Mouse (Mus musculus) ovary, adult 18-20 months (tissue): ENCODE data around the gene Rsph9.

Experiments used
- DNase-seq: peaks from one replicate; pipeline ENCODE4 v3.0.0; 2022; ENCODE audit warnings: low spot score, mixed read lengths

Gene Rsph9

DNA sequence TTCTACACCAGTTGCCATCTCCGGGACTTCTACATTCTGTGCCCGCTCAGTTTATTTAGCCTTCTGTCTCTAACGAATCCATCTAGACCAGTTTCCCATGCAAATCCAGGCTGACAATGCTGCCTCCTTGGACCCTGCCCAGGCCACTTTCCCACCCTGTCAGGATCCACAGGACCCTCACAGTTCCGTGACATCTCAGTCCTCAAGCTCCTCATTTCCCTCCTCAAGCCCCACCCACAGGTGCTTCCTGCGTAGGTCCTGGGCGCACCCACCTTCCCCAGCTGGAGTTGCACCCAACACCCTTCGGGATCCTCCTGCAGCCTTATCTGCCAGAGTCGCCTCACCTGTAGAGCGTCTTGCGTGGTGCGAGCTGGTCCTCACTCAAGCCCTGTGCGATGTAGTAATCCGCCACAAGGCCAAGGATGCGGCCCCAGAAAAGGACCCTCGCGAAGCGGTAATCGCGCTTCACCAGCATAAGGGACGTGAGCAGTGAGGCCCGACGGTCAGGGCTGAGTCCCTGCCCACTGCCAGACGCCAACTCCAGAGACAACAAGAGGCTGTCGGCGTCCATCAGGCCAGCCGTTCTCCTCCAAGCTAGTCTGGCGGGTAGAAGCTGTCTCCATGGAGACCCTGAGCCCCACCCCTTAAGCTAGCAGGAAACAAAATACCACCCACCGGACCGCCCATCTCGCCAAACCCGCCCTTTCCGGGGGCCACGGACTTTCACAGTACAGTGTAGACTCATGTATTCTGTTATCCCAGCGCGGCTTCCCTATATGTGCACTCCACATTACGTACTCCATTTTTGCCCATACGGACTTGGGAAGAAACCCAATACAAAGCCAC, at the start of gene Rsph9:
Gene Rsph9, minus strand, starts transcription at position 639 of the 846 bp plus-strand sequence.
- DNase-seq = peak; percentile 81

DNA sequence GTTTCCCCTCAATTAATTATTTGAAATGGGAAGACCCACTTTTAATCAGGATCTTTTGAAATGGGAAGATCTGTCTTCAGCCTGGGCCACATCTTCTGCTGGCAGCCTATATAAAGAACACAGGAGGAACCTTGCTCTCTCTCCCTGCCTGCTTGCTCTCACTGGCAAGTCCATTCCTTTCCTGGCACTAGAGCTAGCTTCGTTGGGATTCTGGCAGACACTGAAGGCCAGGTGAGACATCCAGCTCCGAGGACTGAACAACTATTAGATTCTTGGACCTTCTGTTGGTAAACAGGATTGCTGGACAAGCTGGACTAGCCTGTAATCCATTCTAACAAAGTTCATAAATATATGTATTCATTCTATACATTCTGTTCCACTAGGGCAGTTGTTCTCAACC, 44.8 kb upstream of the Rsph9 start:
- no peak for DNase-seq

DNA sequence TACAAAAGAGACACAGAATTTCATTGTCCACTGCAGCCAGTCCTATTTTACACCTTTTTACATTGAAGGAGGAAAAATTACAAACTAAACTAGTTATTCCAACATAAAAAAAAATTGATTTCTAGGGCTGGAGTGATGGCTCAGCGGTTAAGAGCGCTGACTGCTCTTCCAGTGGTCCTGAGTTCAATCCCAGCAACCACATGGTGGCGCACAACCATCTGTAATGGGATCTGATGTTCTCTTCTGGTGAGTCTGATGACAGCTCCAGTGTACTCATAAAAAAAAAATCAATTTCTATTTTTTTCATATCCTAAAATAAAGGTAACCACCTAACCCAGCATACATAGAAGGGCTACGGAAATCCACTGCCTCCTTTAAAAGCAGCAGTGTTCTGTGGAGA, 38.3 kb upstream of the Rsph9 start:
- DNase-seq = no peak

DNA sequence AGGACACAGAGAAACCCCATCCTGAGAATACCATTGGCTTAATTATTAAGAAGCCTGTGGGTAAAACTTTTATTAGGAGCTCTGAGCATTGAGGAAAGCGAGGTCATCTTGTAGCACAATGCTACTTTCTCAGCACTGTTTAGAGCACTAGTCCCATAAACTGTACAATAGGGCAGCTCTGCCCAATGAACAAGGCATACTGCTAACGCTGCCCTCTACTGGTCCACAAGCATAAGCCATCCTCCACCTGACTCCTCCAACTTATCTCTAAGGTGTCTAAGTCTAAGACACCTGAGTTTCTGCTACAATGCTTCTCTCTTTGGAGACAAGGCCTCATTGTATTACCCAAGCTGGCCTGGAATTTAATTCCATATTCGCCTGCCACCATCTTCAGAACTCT, 26.5 kb upstream of the Rsph9 start:
- DNase-seq = no peak

DNA sequence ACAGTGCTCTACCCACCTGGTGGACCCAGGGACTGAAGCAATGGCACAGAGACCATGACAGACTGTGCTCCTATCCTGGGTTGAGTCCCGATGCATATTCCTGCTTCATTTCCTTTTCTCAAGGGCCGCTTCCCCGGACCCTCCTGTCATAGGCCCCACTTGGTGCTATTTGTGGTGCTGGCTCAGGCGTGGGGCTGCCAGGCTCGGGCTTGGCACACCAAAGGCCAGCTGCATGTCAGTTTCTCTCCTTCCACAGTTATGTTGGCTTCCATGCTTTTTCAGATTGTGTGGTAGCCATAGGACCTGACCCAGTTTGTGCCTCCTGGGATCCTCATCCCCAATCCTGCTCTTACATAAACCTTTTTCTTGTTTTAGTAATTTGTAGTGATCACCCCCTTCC, 24.8 kb upstream of the Rsph9 start:
- no peak for DNase-seq

DNA sequence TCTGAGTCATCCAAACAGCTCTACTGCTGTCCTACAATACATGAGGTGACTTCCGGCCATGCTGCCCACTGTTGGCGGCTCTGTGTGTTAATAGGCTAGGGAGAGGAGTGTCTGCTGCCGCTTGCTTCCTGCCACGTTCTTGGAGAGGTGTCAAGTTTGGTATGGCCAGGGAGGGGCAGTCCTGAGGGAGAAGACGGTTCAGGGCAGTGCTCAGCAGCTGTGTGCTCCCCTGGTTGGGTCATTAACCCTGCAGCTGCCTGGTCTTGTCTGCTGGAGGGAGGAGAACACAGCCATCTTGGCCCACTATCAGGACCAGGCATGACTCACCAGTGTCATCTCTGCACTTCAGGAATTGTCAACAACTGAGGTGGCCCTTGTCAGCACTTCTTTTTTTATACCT, 24.3 kb upstream of the Rsph9 start:
- DNase-seq = no peak

DNA sequence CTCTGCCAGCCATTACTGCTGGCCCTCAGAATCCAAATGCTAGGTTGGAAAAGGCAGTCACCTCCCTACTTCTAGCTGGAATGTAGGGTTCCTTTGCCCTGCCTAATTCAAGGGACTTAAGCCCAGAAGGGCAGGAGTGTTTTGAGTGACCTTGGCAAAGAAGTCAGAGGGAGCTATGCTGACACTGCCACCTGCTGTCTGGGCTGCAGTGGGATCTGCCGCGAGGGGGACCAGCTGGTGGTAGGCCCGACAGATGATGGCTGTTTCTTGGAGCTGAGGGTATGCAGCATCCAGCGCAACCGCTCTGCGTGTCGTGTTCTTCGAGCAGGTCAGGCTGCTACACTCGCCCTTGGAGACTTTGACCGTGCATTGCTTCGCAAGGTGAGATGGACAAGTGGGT, 23.0 kb upstream of the Rsph9 start:
- DNase-seq = no peak

DNA sequence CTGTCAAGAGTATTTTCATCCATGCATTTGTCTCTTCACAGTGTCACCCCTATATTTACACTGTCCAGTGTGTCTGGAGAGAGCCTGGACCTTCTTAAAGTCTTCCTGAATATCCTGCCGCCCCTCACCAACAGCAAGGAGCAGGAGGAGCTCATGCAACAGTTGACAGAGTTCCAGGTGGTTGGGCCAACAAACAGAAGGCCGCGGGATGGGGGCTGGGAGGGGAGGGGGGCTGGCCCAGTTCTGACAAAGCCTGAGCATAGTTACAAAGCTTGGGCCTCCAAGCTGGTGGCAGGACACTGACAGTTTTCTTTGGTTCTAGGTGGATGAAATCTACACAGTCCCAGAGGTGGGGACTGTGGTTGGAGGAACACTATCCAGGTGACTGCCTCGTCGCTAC, 22.3 kb upstream of the Rsph9 start:
- DNase-seq = no peak

DNA sequence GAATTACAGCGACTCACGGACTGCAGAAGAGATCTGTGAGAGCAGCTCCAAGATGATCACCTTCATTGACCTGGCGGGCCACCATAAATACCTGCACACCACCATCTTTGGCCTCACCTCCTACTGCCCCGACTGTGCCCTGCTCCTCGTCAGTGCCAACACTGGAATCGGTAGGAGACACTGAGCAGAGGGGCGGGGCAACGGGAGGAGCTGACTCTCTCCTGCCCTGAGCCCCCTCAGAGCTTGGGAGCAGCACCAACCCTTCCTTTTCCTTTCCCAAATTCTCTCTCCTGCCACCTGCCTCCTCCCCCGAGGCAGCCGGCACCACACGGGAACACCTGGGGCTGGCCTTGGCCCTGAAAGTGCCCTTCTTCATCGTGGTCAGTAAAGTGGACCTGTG, 21.4 kb upstream of the Rsph9 start:
- no peak for DNase-seq

DNA sequence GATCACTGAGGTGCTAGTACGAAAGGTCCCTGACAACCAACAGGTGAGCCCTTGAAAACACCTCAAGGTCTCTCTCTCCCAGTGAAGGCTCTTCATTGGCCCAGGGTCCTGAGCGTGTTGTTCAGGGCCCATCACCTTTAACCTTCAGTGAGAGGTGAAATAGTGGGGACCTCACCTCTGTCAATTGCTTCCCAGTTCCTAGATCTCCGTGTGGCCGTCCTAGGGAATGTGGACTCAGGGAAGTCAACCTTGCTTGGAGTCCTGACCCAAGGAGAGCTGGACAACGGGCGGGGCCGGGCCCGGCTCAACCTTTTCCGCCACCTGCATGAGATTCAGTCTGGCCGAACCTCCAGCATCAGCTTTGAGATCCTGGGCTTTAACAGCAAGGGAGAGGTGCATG, 20.8 kb upstream of the Rsph9 start:
- no peak for DNase-seq

DNA sequence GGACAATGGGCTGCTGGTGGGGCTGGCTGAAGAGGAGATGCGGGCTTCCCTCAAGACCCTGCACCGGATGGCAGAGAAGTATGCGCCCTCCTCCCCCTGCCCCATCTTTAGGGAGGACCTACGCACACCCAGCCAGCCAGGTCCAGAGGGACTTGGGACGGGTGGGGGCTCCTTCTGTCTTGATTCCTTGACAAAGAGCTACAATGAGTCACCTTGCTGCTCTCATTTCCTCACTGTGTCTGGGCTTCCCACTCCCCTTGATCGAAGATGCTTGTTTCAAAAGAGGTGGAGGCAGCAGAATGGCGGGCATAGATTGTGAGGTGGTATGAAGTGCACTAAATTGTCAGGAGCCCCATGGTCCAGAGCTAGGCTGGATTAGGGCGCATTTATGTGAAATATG, 20.3 kb upstream of the Rsph9 start:
- no peak for DNase-seq

DNA sequence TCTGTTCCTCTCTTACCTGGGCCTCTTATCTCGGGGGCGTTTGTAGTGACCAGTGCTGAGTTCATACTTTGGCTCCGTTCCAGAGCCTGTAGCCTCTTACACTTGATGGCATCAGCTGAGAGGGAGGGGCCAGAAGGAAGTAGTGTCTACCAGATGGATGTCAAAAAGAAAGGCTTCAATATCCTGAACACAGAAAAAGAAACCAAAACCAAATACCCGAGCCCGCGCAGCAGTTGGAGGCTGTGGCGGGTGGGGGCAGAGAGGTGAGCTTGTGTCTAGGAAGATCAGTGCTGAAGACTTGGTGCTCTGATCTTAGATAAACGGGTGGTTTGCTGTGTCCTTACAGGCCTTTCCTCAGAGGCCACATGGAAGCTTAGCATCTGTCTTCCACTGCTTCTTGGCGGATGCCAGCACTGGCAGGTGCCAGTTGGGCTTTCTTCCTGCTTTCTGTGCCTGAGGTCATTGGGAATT, 19.0 kb upstream of the Rsph9 start:
- no peak for DNase-seq

DNA sequence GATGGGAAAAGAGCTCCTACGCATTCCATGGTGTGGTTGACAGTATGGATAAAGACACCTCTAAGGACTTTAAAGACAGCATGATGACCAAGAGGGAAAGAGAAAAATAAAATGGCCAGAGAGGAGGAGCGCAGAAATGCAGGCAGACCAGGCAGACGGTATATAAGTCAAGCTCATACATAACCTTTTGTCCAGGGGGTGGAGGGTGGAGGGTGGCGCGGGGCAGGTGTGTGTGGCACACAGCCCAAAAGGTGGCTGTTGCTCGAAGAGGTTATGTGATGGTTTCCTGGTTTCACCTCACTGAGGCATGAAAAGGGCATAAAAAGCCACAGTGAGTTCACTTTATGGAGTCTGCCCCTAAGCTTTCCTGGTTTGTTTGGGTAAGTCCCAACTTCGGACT, 18.5 kb upstream of the Rsph9 start:
- DNase-seq = no peak

DNA sequence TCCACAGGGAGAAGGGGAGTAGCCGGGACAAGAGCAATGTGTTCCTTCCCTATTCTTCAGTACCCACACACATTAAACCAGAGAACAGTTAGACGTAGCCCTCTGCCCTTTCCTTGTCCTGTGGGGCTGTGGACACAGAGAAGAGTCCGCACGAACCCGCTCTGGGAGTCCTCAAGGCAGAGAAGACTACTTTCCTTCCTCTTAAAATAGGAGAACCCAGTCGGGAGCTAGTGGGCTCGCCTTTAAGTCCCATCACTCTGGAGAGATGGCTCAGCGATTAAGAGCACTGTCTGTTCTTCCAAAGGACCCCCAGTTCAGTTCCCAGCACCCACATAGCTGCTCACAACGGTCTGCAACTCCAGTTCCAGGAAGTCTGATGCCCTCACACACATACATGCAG, 17.7 kb upstream of the Rsph9 start:
- no peak for DNase-seq

DNA sequence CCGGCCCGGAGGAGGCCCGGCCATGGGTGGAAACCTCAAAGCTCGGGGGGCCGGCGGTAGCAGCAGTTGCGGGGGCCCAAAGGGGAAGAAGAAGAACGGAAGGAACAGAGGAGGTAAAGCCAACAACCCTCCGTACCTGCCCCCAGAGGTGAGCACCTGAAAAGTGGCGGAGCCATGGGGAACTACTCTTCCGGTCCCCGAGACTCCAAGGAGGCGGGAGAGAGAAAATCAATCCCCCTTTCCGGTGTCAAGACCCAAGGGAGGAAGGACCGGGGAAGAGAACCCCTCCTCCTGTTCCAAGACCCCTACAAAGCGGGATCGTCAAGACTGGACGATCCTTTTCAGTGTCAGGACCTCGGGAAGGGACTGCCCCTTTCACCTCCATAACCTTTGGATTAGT, 17.2 kb upstream of the Rsph9 start:
- no peak for DNase-seq

DNA sequence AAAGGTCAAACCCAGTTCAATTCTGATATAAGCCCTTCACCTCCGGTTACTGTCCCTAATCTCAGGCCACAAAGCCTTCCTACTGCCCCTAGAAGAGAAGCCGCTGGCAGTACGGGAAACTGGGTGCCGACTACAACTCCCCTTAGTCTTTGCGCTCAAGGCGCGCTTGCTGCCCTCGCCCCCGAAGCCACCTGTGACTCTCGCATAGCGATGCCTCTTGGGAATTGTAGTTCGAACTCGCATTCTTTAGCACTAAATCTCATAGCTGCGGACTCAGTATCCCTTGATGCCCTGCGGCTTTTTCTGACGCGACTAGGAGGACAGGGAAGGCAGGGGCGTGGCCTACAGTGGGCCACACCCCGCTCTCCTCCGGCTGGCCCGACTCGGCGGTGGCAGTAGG, 16.7 kb upstream of the Rsph9 start, which contains the start of gene Gtpbp2:
Gene Gtpbp2, plus strand, starts transcription at position 347 of the 400 bp plus-strand sequence.
- DNase-seq = peak; percentile 98

DNA sequence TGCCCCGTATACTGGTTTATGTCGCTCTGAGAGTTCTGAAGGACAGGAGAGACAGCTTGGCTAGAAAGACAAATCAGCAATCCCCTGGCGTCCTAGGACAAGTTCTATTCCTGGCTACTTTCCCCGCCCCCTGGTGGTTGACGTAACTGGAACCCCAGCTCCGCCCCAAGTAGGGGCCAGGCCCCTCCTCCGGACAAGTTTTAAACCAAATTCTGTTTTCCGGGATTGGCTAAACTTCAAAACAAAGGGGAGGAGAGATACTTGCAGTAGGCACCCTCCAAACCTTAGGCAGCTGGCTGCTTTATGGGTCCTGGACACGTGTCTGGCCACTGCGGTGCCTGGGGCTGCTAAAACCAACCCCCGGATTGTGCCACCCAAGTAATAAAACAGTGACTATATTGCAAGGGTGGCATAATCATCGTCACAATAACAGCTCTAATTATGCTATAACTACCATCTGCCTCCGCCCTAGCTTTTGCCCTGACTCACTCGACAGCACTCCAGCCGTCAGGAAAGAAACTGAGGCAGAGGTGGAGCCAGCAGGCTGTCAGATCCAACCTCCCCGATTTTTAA, 16.2 kb upstream of the Rsph9 start:
- DNase-seq = peak; percentile 89

DNA sequence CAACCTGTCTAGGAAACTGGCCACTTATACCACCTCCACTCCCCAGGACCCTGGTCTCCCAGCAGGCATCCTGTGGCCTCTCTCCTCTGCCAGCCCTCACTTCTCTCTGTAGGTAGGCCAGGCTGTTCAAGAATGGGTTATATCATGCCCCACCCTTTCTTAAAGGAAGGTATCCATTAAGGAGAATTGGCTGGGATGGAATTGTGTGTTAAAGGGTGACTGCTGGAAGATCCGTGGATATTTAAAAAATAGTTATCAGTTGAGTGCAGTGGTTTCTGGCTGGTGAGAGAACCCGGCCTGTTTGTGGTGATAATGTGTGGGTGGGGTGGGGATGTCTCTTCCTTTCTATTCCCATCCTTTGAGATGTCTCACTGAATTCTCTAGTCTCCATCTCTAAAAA, 15.2 kb upstream of the Rsph9 start:
- no peak for DNase-seq

DNA sequence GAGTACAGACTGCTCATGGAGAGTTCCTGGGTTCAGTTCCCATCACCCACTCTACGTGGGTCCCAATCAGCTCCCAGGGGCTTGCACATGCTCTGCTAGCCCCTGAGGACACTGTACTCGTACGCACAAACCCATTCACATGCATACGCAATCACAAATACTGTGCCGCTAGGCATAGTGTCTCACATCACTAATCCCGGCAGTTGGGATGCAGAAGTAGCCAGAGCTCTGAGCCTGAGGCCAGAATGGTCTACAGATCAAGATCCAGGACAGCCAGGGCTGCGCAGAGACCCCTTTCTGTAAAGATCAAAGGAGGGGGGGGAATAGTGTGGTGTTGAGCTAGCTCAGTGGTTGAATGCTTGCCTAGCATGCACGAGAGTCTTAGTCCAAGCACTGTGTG, 13.1 kb upstream of the Rsph9 start:
- no peak for DNase-seq

DNA sequence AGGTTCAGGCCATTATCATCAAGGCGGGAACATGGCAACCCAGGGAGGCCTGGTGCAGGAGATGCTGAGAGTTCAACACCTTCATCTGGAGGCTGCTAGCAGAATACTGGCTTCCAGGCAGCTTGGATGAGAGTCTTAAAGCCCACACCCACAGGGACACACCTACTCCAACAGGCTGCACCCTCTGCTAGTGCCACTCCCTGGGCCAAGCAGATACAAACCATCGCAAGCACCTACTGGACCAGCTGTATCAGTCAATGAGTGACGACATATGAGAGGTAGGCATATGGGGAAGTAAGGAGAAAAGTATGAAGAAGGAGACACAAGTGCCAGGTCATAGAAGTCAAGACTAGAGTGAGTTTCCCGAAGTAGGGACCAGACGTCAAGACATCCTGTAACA, 12.7 kb upstream of the Rsph9 start:
- DNase-seq = no peak

DNA sequence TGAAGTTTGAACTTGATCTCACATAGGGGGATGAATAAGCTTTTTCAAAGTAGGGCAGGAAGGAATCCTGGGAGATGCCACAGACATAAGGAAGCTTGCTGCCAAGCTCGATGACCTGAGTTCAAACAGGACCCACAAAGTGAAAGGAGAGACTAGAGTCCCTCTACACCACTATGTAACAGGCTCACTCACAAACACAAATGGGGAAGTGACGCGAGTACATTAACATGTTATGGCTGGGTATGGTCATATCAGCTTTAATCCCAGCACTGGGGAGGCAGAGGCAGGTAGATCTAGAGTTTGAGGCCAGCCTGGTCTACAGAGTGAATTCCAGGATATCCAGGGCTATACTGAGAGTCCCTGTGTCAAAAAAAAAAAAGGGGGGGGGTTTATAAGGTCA, 10.3 kb upstream of the Rsph9 start:
- no peak for DNase-seq

DNA sequence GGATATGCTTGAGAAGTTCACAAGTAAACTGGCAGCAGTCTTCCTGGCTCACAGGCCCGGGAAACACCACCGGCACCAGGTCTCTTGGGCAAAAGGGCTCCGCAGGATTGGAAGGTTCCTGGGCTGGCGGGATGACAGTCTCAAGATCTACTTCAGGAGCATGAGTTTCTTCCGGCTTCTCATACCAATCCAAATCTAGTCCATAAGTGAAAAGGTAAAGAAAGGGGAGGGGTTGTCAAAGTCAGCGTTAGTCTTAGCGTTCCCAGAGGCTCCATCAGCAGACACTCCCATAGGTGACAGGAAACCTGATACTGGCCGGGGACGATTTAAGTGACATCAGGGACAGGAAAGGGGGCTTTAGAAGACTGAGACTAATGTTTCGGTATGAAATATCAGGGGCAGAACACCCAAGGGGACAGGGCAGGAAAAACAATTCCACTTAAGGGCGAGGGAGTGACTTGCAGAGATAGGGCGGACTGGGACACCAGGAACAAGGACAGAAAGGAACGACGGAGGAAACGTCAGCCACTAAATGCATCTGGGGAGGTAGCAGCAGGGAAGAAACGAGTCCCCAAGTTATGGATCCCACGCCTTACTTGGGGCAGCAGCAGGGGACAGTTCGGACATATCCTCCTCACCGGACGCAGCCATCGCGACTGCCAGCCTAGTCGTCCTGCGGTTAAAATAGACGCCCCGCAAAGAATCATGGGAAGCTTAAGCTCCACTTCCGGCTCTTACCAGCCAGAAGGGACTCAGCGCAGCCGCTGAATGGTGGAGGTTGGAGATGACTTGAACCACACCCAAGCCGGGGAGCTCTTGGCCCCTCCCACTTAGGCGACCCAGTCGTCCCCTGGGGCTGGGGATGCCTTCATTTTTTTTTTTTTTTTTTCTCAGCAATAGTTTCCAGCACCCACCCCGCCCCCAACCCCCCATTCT, 9.1 kb upstream of the Rsph9 start, which contains the start of gene Mad2l1bp:
Gene Mad2l1bp, minus strand, starts transcription at position 707 of the 936 bp plus-strand sequence.
- DNase-seq = peak; percentile 85

DNA sequence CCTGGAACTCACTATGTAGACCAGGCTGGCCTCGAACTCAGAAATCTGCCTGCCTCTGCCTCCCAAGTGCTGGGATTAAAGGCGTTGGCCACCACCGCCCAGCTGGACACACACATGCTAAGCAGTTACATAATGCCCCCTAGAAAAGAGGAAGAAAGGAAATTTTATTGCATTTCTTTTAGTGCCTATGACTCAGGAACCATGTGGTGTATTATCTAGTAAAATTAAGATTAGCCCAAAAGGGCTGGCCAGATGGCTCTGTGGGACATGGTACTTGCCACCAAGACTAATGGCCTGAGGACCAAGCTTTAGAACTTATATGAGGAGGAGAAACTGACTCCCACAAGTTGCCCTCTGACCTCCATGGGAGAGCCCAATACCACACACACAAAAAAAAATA, 4.1 kb downstream of the Rsph9 start:
- no peak for DNase-seq
